In the genomic region with DNA sequence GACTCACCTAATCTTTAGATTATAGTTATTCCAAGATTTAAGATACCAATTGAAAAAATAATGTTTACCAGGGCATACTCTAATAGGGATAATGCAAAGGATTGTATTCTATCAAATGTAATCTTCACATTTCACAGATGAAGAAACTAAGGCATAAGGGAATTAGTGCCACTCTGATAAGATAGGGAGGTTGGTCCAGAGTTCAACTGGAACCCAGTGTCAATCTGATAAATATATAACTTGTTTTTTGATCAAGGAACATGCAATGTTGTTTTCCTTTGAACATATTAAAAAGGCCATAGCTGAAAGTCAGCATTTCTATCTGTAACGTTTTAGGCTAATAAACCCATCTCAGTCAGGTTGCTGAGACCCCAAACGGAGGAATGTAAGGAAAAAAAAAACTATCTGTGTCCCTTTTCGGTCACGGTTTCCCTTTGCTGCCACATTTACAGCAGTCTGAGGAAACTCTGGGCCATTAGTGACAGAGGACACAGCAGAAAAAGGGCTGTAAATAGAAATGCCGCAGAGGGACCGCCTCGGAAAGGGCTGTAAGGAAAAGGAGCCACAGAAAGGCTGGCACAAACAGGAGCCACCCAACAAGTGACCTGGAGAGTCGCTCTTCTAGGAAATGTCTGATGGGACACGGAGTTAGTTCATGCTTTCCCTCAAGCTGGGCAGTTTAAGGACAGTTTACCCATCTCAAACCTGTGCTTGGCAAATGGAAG, we compare ENCODE assay signal across 16 mouse cellular contexts. TPM values are rescaled to one million over a fixed set of nuclear protein-coding genes. Genes with fewer than 3 reads are reported as not detected.
DNase-seq lines count a peak whose midpoint lies in the region; ATAC-seq and TF ChIP-seq lines count a peak whose summit lies in the region.
"Had no signal": no experiment of that assay in that cellular context is flagged by ENCODE, and none has a peak within 500 bp of the region (broad histone marks: within the 10 kb centered on the region; RNA-seq: fewer than 3 reads in every experiment).

No protein-coding gene starts in this region.

- intact Hi-C loops in heart, postnatal 14 days (cut with DNase I): no loop called here

- DNase-seq in heart, postnatal 14 days: no peak
- DNase-seq in heart, postnatal 0 days (ENCODE audit: low spot score): peak; percentile 27
- no peak for DNase-seq in heart, adult 11 months
- no peak for DNase-seq in MN1 (ENCODE audit: low spot score)
- DNase-seq: embryo, embryonic 11 days; gastrocnemius, postnatal 14 days; heart, postnatal 36 days; kidney, adult 8-10 months had no signal

- H3K36me3 ChIP-seq in heart, embryonic 13.5 days: peaks cover 68% of the 10 kb centered on the region
- peaks cover 59% of the 10 kb centered on the region for H3K36me3 ChIP-seq in heart, postnatal 0 days (replicated peaks; ENCODE audit: control insufficient read depth, insufficient read depth, low read length)
- H3K36me3 ChIP-seq in intestine, embryonic 15.5 days: peaks cover 6% of the 10 kb centered on the region; the same call in 1 of the 2 replicates
- H3K36me3 ChIP-seq in intestine, postnatal 0 days (ENCODE audit: control insufficient read depth, insufficient read depth): peaks cover 20% of the 10 kb centered on the region

- peak overlapping the region; percentile 20; the same call in 1 of the 2 replicates for H3K27ac ChIP-seq in heart, embryonic 13.5 days (replicated peaks)
- peak overlapping the region; percentile 64 for H3K27ac ChIP-seq in heart, postnatal 0 days (ENCODE audit: low read depth)
- 0 out of 2 replicates have a peak overlapping the region, but pooled peaks have one; percentile 32 for H3K27ac ChIP-seq in intestine, embryonic 15.5 days
- peak overlapping the region; percentile 60 for H3K27ac ChIP-seq in intestine, postnatal 0 days (ENCODE audit: low read depth, low read length)
- H3K27ac ChIP-seq: embryonic facial prominence, embryonic 15.5 days; forebrain, embryonic 15.5 days; hindbrain, embryonic 12.5 days had no signal

- no peak overlapping the region for H3K4me2 ChIP-seq in heart, embryonic 13.5 days
- peak overlapping the region; percentile 20; the same call in 1 of the 2 replicates for H3K4me2 ChIP-seq in heart, postnatal 0 days (ENCODE audit: low read depth, low read length)
- H3K4me2 ChIP-seq in intestine, embryonic 15.5 days (replicated peaks): no peak overlapping the region
- peak overlapping the region; percentile 13 for H3K4me2 ChIP-seq in intestine, postnatal 0 days (replicated peaks; ENCODE audit: low read depth)
- H3K4me2 ChIP-seq: embryonic facial prominence, embryonic 15.5 days; forebrain, embryonic 15.5 days; hindbrain, embryonic 12.5 days had no signal

- no peaks in the 10 kb centered on the region for H3K27me3 ChIP-seq in heart, embryonic 13.5 days (replicated peaks)
- no peaks in the 10 kb centered on the region for H3K27me3 ChIP-seq in heart, postnatal 0 days (ENCODE audit: control insufficient read depth, insufficient read depth, low read length)
- H3K27me3 ChIP-seq in intestine, embryonic 15.5 days (replicated peaks): no peaks in the 10 kb centered on the region
- no peaks in the 10 kb centered on the region for H3K27me3 ChIP-seq in intestine, postnatal 0 days (replicated peaks; ENCODE audit: control insufficient read depth, insufficient read depth, low read length)
- H3K27me3 ChIP-seq: embryonic facial prominence, embryonic 15.5 days; forebrain, embryonic 15.5 days; hindbrain, embryonic 12.5 days had no signal

- no peak for ATAC-seq in heart, embryonic 13.5 days (ENCODE audit: extremely low read depth, insufficient number of reproducible peaks, low FRiP score, low TSS enrichment)
- no peak for ATAC-seq in heart, postnatal 0 days (ENCODE audit: insufficient read depth, low read depth)
- ATAC-seq in intestine, embryonic 15.5 days: 0 out of 2 replicates have a peak, but pooled peaks have one; percentile 12
- peak; percentile 25; the same call in 1 of the 2 replicates for ATAC-seq in intestine, postnatal 0 days
- ATAC-seq: forebrain, embryonic 15.5 days; hindbrain, embryonic 16.5 days; inflammation-experienced regulatory T-cells, adult 6 months had no signal

- H3K9ac ChIP-seq in heart, embryonic 13.5 days: 0 out of 2 replicates have a peak overlapping the region, but pooled peaks have one; percentile 6
- no peak overlapping the region; the same call in 1 of the 2 replicates for H3K9ac ChIP-seq in heart, postnatal 0 days (replicated peaks; ENCODE audit: low read depth, low read length)
- H3K9ac ChIP-seq in intestine, embryonic 15.5 days: no peak overlapping the region
- H3K9ac ChIP-seq in intestine, postnatal 0 days (ENCODE audit: low read depth, low read length): no peak overlapping the region
- H3K9ac ChIP-seq: embryonic facial prominence, embryonic 15.5 days; forebrain, embryonic 15.5 days; hindbrain, embryonic 12.5 days had no signal

- H3K4me1 ChIP-seq in heart, embryonic 13.5 days: peaks cover 74% of the 10 kb centered on the region
- peaks cover 22% of the 10 kb centered on the region for H3K4me1 ChIP-seq in heart, postnatal 0 days (ENCODE audit: control insufficient read depth, insufficient read depth)
- H3K4me1 ChIP-seq in intestine, embryonic 15.5 days (replicated peaks): peaks cover 6% of the 10 kb centered on the region
- H3K4me1 ChIP-seq in intestine, postnatal 0 days (replicated peaks; ENCODE audit: control insufficient read depth, insufficient read depth, low read length): no peaks in the 10 kb centered on the region; the same call in none of the 2 replicates

- no peak for TF ChIP-seq EP300 in heart, postnatal 0 days (IDR thresholded peaks at IDR 0.05; ENCODE audit: low read depth)

- no peak overlapping the region for H3K4me3 ChIP-seq in heart, embryonic 13.5 days
- H3K4me3 ChIP-seq in heart, postnatal 0 days (ENCODE audit: low read depth, low read length): no peak overlapping the region
- H3K4me3 ChIP-seq in intestine, embryonic 15.5 days (replicated peaks): no peak overlapping the region
- H3K4me3 ChIP-seq in intestine, postnatal 0 days (ENCODE audit: low read depth, low read length): no peak overlapping the region
- H3K4me3 ChIP-seq: embryonic facial prominence, embryonic 15.5 days; forebrain, embryonic 15.5 days; hindbrain, embryonic 12.5 days had no signal

- WGBS in heart, embryonic 13.5 days: 77% methylated on average over 9 of the region's 9 CpGs
- WGBS in heart, postnatal 0 days: 46% methylated on average over 9 of the region's 9 CpGs
- 78% methylated on average over 9 of the region's 9 CpGs for WGBS in intestine, embryonic 15.5 days
- 47% methylated on average over 9 of the region's 9 CpGs for WGBS in intestine, postnatal 0 days

- no peak for TF ChIP-seq CTCF in heart, postnatal 0 days (IDR thresholded peaks at IDR 0.05; ENCODE audit: low read depth)
- TF ChIP-seq CTCF in intestine, postnatal 0 days (IDR thresholded peaks at IDR 0.05; ENCODE audit: low read depth): no peak

- no peaks in the 10 kb centered on the region for H3K9me3 ChIP-seq in heart, embryonic 13.5 days
- H3K9me3 ChIP-seq in heart, postnatal 0 days (replicated peaks; ENCODE audit: control insufficient read depth, low read length): no peaks in the 10 kb centered on the region
- no peaks in the 10 kb centered on the region for H3K9me3 ChIP-seq in intestine, embryonic 15.5 days
- no peaks in the 10 kb centered on the region for H3K9me3 ChIP-seq in intestine, postnatal 0 days (ENCODE audit: control insufficient read depth)
- H3K9me3 ChIP-seq: embryonic facial prominence, embryonic 15.5 days; forebrain, embryonic 15.5 days; hindbrain, embryonic 12.5 days had no signal

RNA-seq across cellular contexts. Expression of a gene that starts 7.2 kb away (rescaled TPM):
- polyA plus RNA-seq in heart, embryonic 13.5 days (2015; fragmentation: Nextera tagmentation; extraction: Ambion mirVana): 6.6 and 7.2 TPM in 2 replicates
- 1 to 10 TPM; 5.1 to 6.6 TPM for total RNA-seq in heart, postnatal 14 days (2021)
- total RNA-seq in heart, postnatal 0 days (2014; rRNA removed; ENCODE audit: low replicate concordance): 5.8 and 32.1 TPM in 2 replicates
- polyA plus RNA-seq in heart, postnatal 0 days (2015; fragmentation: Nextera tagmentation; extraction: Ambion mirVana): 4.0 and 4.2 TPM in 2 replicates
- 6.1 and 7.2 TPM in 2 replicates for polyA plus RNA-seq in intestine, embryonic 15.5 days (2015; fragmentation: Nextera tagmentation; extraction: Ambion mirVana)
- 1.4 and 2.8 TPM in 2 replicates for polyA plus RNA-seq in intestine, postnatal 0 days (2015; fragmentation: Nextera tagmentation; extraction: Ambion mirVana)

RNA-seq across cellular contexts. Expression of a gene that starts 7.3 kb away (rescaled TPM):
- 1,373 and 1,545 TPM in 2 replicates for polyA plus RNA-seq in heart, embryonic 13.5 days (2015; fragmentation: Nextera tagmentation; extraction: Ambion mirVana)
- total RNA-seq in heart, postnatal 14 days (2021): 1,000 to 10,000 TPM; 2,179 to 2,226 TPM
- 1,252 and 1,335 TPM in 2 replicates for total RNA-seq in heart, postnatal 0 days (2014; rRNA removed; ENCODE audit: low replicate concordance)
- 3,016 and 3,055 TPM in 2 replicates for polyA plus RNA-seq in heart, postnatal 0 days (2015; fragmentation: Nextera tagmentation; extraction: Ambion mirVana)
- polyA plus RNA-seq in intestine, embryonic 15.5 days (2015; fragmentation: Nextera tagmentation; extraction: Ambion mirVana): 556 and 583 TPM in 2 replicates
- 779 and 782 TPM in 2 replicates for polyA plus RNA-seq in intestine, postnatal 0 days (2015; fragmentation: Nextera tagmentation; extraction: Ambion mirVana)

Comparison
In these comparisons a context has a peak if more than half of its experiments do, and no peak if none do; other contexts are left out.
1. H3K4me2 ChIP-seq: peak in heart, postnatal 0 days (single experiment) and intestine, postnatal 0 days (single experiment); none in heart, embryonic 13.5 days (single experiment) and intestine, embryonic 15.5 days (single experiment).
2. ATAC-seq: peak in intestine, embryonic 15.5 days (single experiment) and intestine, postnatal 0 days (single experiment); none in heart, embryonic 13.5 days (single experiment) and heart, postnatal 0 days (single experiment).
3. Peak in every context shown above with its lines, with median percentiles within 50 percentile points of each other: H3K27ac ChIP-seq.